In the genomic region with DNA sequence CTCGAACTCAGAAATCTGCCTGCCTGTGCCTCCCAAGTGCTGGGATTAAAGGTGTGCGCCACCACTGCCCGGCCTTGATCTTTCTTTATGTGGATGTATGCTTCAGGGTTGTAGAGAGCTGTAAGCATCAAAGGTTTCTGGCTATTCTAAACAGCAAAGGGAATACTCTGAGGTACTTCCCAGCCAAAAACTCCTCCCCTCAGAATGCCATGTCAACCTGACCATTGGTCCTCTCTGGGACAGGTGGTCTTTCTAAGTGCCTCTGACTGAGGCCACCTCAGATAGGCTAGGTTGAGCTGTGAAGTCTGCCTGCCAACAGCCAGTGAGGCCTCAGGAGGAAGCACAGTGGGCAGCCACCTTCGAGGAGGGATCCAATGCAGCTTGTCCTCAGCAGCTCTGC, we compare ENCODE assay signal across 9 mouse cellular contexts. TPM values are rescaled to one million over a fixed set of nuclear protein-coding genes. Genes with fewer than 3 reads are reported as not detected.
DNase-seq lines count a peak whose midpoint lies in the region; ATAC-seq and TF ChIP-seq lines count a peak whose summit lies in the region.
"Had no signal": no experiment of that assay in that cellular context is flagged by ENCODE, and none has a peak within 500 bp of the region (broad histone marks: within the 10 kb centered on the region; RNA-seq: fewer than 3 reads in every experiment).

No protein-coding gene starts in this region.

- 75% methylated on average over 4 of the region's 4 CpGs for WGBS in heart, embryonic 13.5 days
- WGBS in lung, postnatal 0 days = 66% methylated on average over 4 of the region's 4 CpGs

- peaks cover 27% of the 10 kb centered on the region for H3K4me1 ChIP-seq in heart, embryonic 13.5 days
- H3K4me1 ChIP-seq in embryonic fibroblast, embryonic 13.5 days (ENCODE audit: control insufficient read depth, insufficient read depth, low read length) = peaks cover 6% of the 10 kb centered on the region; the same call in 1 of the 2 replicates
- H3K4me1 ChIP-seq in lung, postnatal 0 days (ENCODE audit: insufficient read depth, low read depth, low read length) = peaks cover 9% of the 10 kb centered on the region; the same call in 1 of the 2 replicates

- no peak for DNase-seq in heart, postnatal 25 days (ENCODE audit: low spot score)
- peak; percentile 23 to 36 for DNase-seq in B cell, adult 2 months
- DNase-seq in lung, postnatal 0 days (ENCODE audit: low spot score) = peak; percentile 40
- no peak for DNase-seq in frontal cortex, postnatal 36 days (ENCODE audit: low spot score in 2 of 2)
- DNase-seq in layer of hippocampus, postnatal 25 days (ENCODE audit: extremely low spot score in 1 of 2, low spot score in 1 of 2) = no peak
- no peak for DNase-seq in frontal cortex, postnatal 10 days (ENCODE audit: low spot score in 2 of 2)

- ATAC-seq in heart, embryonic 13.5 days (ENCODE audit: extremely low read depth, insufficient number of reproducible peaks, low FRiP score, low TSS enrichment) = no peak
- ATAC-seq in lung, postnatal 0 days = peak; percentile 46

- no peak for TF ChIP-seq EP300 in lung, postnatal 0 days (IDR thresholded peaks at IDR 0.05)

- H3K27me3 ChIP-seq in heart, embryonic 13.5 days (replicated peaks) = no peaks in the 10 kb centered on the region
- H3K27me3 ChIP-seq in lung, postnatal 0 days (replicated peaks; ENCODE audit: insufficient read depth, low read length) = no peaks in the 10 kb centered on the region
- H3K27me3 ChIP-seq: forebrain, embryonic 12.5 days had no signal

- H3K9me3 ChIP-seq in heart, embryonic 13.5 days = no peaks in the 10 kb centered on the region
- no peaks in the 10 kb centered on the region for H3K9me3 ChIP-seq in lung, postnatal 0 days (ENCODE audit: low read length)
- H3K9me3 ChIP-seq: forebrain, embryonic 12.5 days had no signal

- H3K36me3 ChIP-seq in heart, embryonic 13.5 days = peaks cover 24% of the 10 kb centered on the region
- peaks cover 8% of the 10 kb centered on the region; the same call in 1 of the 2 replicates for H3K36me3 ChIP-seq in lung, postnatal 0 days (ENCODE audit: insufficient read depth, low read length)

- intact Hi-C loops in heart, postnatal 25 days (cut with DNase I) = loop anchor here (2.0 kb wide), 1 partner anchor 14 kb away; no protein-coding TSS in a partner anchor

- H3K4me3 ChIP-seq in heart, embryonic 13.5 days = peak overlapping the region; percentile 60
- H3K4me3 ChIP-seq in embryonic fibroblast, embryonic 13.5 days (ENCODE audit: insufficient read depth, low read length) = peak overlapping the region; percentile 72
- H3K4me3 ChIP-seq in lung, postnatal 0 days (ENCODE audit: low read depth, low read length) = peak overlapping the region; percentile 52

- TF ChIP-seq CTCF in embryonic fibroblast, embryonic 13.5 days (IDR thresholded peaks at IDR 0.05; ENCODE audit: borderline replicate concordance, insufficient read depth, low read length) = no peak
- TF ChIP-seq CTCF in lung, postnatal 0 days (IDR thresholded peaks at IDR 0.05) = no peak

- H3K4me2 ChIP-seq in heart, embryonic 13.5 days = peak overlapping the region; percentile 71
- peak overlapping the region; percentile 50 for H3K4me2 ChIP-seq in lung, postnatal 0 days (replicated peaks; ENCODE audit: low read depth, low read length)

- TF ChIP-seq POLR2A in embryonic fibroblast, embryonic 13.5 days (IDR thresholded peaks at IDR 0.05; ENCODE audit: low read depth, low read length) = no peak

- peak overlapping the region; percentile 81 for H3K9ac ChIP-seq in heart, embryonic 13.5 days
- H3K9ac ChIP-seq in lung, postnatal 0 days (replicated peaks; ENCODE audit: low read depth) = peak overlapping the region; percentile 46
- H3K9ac ChIP-seq: forebrain, embryonic 12.5 days had no signal

- peak overlapping the region; percentile 79; the same call in 1 of the 2 replicates for H3K27ac ChIP-seq in heart, embryonic 13.5 days (replicated peaks)
- H3K27ac ChIP-seq in embryonic fibroblast, embryonic 13.5 days (ENCODE audit: insufficient read depth, low read length) = peak overlapping the region; percentile 65; the same call in 1 of the 2 replicates
- peak overlapping the region; percentile 91 for H3K27ac ChIP-seq in lung, postnatal 0 days (ENCODE audit: low read length)
- H3K27ac ChIP-seq: forebrain, embryonic 12.5 days had no signal

RNA-seq across cellular contexts. Expression of a gene that starts 0.7 kb away (rescaled TPM):
- polyA plus RNA-seq in heart, embryonic 13.5 days (2015; fragmentation: Nextera tagmentation; extraction: Ambion mirVana) = 11.6 and 13.7 TPM in 2 replicates
- 10 to 100 TPM; 12.0 to 13.7 TPM for total RNA-seq in heart, postnatal 25 days (2021)
- polyA plus RNA-seq in embryonic fibroblast, embryonic 13.5 days (2011; ENCODE audit: insufficient read length, low read depth, missing spikeins) = 24.3 and 24.7 TPM in 2 replicates
- 48.1 and 50.6 TPM in 2 replicates for polyA plus RNA-seq in lung, postnatal 0 days (2015; fragmentation: Nextera tagmentation; extraction: Ambion mirVana)
- total RNA-seq in layer of hippocampus, postnatal 25 days (2021) = 1 to 10 TPM; 1.9 to 2.2 TPM

RNA-seq across cellular contexts. Expression of a gene that starts 6.8 kb away (rescaled TPM):
- polyA plus RNA-seq in heart, embryonic 13.5 days (2015; fragmentation: Nextera tagmentation; extraction: Ambion mirVana) = 222 and 239 TPM in 2 replicates
- 10 to 100 TPM; 46.7 to 56.2 TPM for total RNA-seq in heart, postnatal 25 days (2021)
- polyA plus RNA-seq in embryonic fibroblast, embryonic 13.5 days (2011; ENCODE audit: insufficient read length, low read depth, missing spikeins) = 668 and 702 TPM in 2 replicates
- polyA plus RNA-seq in lung, postnatal 0 days (2015; fragmentation: Nextera tagmentation; extraction: Ambion mirVana) = 221 and 251 TPM in 2 replicates
- 10 to 100 TPM; 50.0 to 52.5 TPM for total RNA-seq in layer of hippocampus, postnatal 25 days (2021)

RNA-seq across cellular contexts. Expression of a gene that starts 15.9 kb away (rescaled TPM):
- 23.5 and 26.4 TPM in 2 replicates for polyA plus RNA-seq in heart, embryonic 13.5 days (2015; fragmentation: Nextera tagmentation; extraction: Ambion mirVana)
- total RNA-seq in heart, postnatal 25 days (2021) = 1 to 10 TPM; 5.7 to 6.2 TPM
- 9.5 and 11.2 TPM in 2 replicates for polyA plus RNA-seq in embryonic fibroblast, embryonic 13.5 days (2011; ENCODE audit: insufficient read length, low read depth, missing spikeins)
- 7.5 and 9.4 TPM in 2 replicates for polyA plus RNA-seq in lung, postnatal 0 days (2015; fragmentation: Nextera tagmentation; extraction: Ambion mirVana)
- total RNA-seq in layer of hippocampus, postnatal 25 days (2021) = 100 to 1,000 TPM; 145 to 159 TPM

RNA-seq across cellular contexts. Expression of a gene that starts 17.1 kb away (rescaled TPM):
- polyA plus RNA-seq in heart, embryonic 13.5 days (2015; fragmentation: Nextera tagmentation; extraction: Ambion mirVana) = 28.0 and 28.9 TPM in 2 replicates
- 10 to 100 TPM; 21.6 to 25.5 TPM for total RNA-seq in heart, postnatal 25 days (2021)
- polyA plus RNA-seq in embryonic fibroblast, embryonic 13.5 days (2011; ENCODE audit: insufficient read length, low read depth, missing spikeins) = 218 and 264 TPM in 2 replicates
- polyA plus RNA-seq in lung, postnatal 0 days (2015; fragmentation: Nextera tagmentation; extraction: Ambion mirVana) = 76.4 and 88.1 TPM in 2 replicates
- total RNA-seq in layer of hippocampus, postnatal 25 days (2021) = 10 to 100 TPM; 33.2 to 36.0 TPM

RNA-seq across cellular contexts. Expression of a gene that starts 23.8 kb away (rescaled TPM):
- polyA plus RNA-seq in heart, embryonic 13.5 days (2015; fragmentation: Nextera tagmentation; extraction: Ambion mirVana) = 71.6 and 75.1 TPM in 2 replicates
- total RNA-seq in heart, postnatal 25 days (2021) = 10 to 100 TPM; 69.0 to 80.2 TPM
- polyA plus RNA-seq in embryonic fibroblast, embryonic 13.5 days (2011; ENCODE audit: insufficient read length, low read depth, missing spikeins) = 14.6 and 27.7 TPM in 2 replicates
- 6.5 and 7.3 TPM in 2 replicates for polyA plus RNA-seq in lung, postnatal 0 days (2015; fragmentation: Nextera tagmentation; extraction: Ambion mirVana)
- 1 to 10 TPM; 1.3 to 1.4 TPM for total RNA-seq in layer of hippocampus, postnatal 25 days (2021)

Comparison
In these comparisons a context has a peak if more than half of its experiments do, and no peak if none do; other contexts are left out.
1. DNase-seq: peak in B cell, adult 2 months (2 of 2) and lung, postnatal 0 days (single experiment); none in heart, postnatal 25 days (single experiment), frontal cortex, postnatal 36 days (0 of 2), layer of hippocampus, postnatal 25 days (0 of 2) and frontal cortex, postnatal 10 days (0 of 2).
2. Peak in every context shown above with its lines, with median percentiles within 50 percentile points of each other: H3K27ac ChIP-seq and H3K4me3 ChIP-seq.